ENCODE assay signal across 19 mouse cellular contexts in the genomic region with DNA sequence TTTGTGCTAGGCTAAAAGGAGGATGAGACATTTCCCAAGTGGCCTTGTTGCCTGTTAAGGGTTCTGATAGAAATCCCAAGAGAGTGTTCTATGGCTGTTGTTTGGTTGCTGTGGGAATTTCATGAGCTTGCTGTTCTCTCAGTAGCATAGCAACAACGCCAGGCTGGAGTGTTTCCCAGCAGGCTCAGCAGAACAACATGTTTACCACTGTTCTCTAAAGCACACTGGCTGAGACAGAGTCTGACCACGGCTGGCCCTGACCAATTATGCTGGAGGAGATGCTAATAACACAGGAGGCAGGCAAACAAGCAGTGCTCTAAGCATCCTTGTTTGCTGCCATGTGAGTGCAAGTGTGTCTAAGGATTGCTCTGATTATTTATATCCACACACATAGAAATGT.
DNase-seq lines count a peak whose midpoint lies in the region; ATAC-seq lines count a peak whose summit lies in the region.
"Had no signal": no experiment of that assay in that cellular context is flagged by ENCODE, and none has a peak within 500 bp of the region (broad histone marks: within the 10 kb centered on the region; RNA-seq: fewer than 3 reads in every experiment).

No protein-coding gene starts in this region.

- no peak; the same call in 1 of the 2 replicates for ATAC-seq in forebrain, embryonic 14.5 days
- no peak for ATAC-seq in forebrain, embryonic 11.5 days (replicated peaks; ENCODE audit: low FRiP score)
- no peak for ATAC-seq in kidney, embryonic 16.5 days (ENCODE audit: low FRiP score, low TSS enrichment)
- ATAC-seq: activated CD4-positive, CD25-positive, alpha-beta regulatory T cell, adult 4 months; inflammation-experienced regulatory T-cells, adult 6 months had no signal

- H3K4me2 ChIP-seq in forebrain, embryonic 14.5 days (ENCODE audit: low read length) = no peak overlapping the region
- H3K4me2 ChIP-seq in forebrain, embryonic 11.5 days (ENCODE audit: low read depth, low read length, severe bottlenecking) = no peak overlapping the region
- no peak overlapping the region for H3K4me2 ChIP-seq in kidney, embryonic 16.5 days (replicated peaks; ENCODE audit: low read depth, low read length)
- H3K4me2 ChIP-seq: heart, embryonic 13.5 days; neural tube, embryonic 13.5 days had no signal

- H3K9ac ChIP-seq in forebrain, embryonic 14.5 days (ENCODE audit: low read length) = no peak overlapping the region
- no peak overlapping the region for H3K9ac ChIP-seq in forebrain, embryonic 11.5 days (ENCODE audit: low read length)
- H3K9ac ChIP-seq in kidney, embryonic 16.5 days (replicated peaks; ENCODE audit: low read length) = no peak overlapping the region
- H3K9ac ChIP-seq: heart, embryonic 13.5 days; neural tube, embryonic 13.5 days had no signal

- peak; percentile 23 for DNase-seq in forebrain, embryonic 14.5 days (ENCODE audit: low spot score)
- DNase-seq in forebrain, embryonic 11.5 days (ENCODE audit: low spot score) = no peak
- peak; percentile 10 to 26 for DNase-seq in right cerebral cortex, adult 2 months (ENCODE audit: low spot score in 2 of 2)
- no peak for DNase-seq in right cerebral cortex, adult 18-20 months
- DNase-seq in left cerebral cortex, postnatal 25 days (ENCODE audit: low spot score in 2 of 2) = peak; percentile 9 to 21
- no peak for DNase-seq in cerebellum, adult 8-10 months
- DNase-seq in adrenal gland, postnatal 4 days (ENCODE audit: low spot score in 2 of 2) = no peak
- DNase-seq: B cell, adult 2 months; cerebellum, postnatal 36 days; gastrocnemius, postnatal 10 days; kidney, postnatal 10 days; lung, adult 18-20 months; spleen, adult 18-20 months had no signal

- no peaks in the 10 kb centered on the region for H3K4me1 ChIP-seq in forebrain, embryonic 14.5 days (ENCODE audit: control insufficient read depth, insufficient read depth, low read length)
- no peaks in the 10 kb centered on the region for H3K4me1 ChIP-seq in forebrain, embryonic 11.5 days (replicated peaks; ENCODE audit: control insufficient read depth, insufficient read depth, low read length)
- no peaks in the 10 kb centered on the region for H3K4me1 ChIP-seq in kidney, embryonic 16.5 days (ENCODE audit: insufficient read depth, low read length)
- H3K4me1 ChIP-seq: heart, embryonic 13.5 days; neural tube, embryonic 13.5 days had no signal

- no peaks in the 10 kb centered on the region for H3K27me3 ChIP-seq in forebrain, embryonic 14.5 days (replicated peaks; ENCODE audit: control insufficient read depth, insufficient read depth, low read length)
- H3K27me3 ChIP-seq in forebrain, embryonic 11.5 days (ENCODE audit: control insufficient read depth, insufficient read depth, low read length) = no peaks in the 10 kb centered on the region
- H3K27me3 ChIP-seq in kidney, embryonic 16.5 days (ENCODE audit: insufficient read depth, low read length) = no peaks in the 10 kb centered on the region
- H3K27me3 ChIP-seq: heart, embryonic 13.5 days; neural tube, embryonic 13.5 days had no signal

- H3K4me3 ChIP-seq in forebrain, embryonic 14.5 days (ENCODE audit: low read depth, low read length) = no peak overlapping the region
- H3K4me3 ChIP-seq in forebrain, embryonic 11.5 days (ENCODE audit: low read depth, low read length) = no peak overlapping the region
- no peak overlapping the region for H3K4me3 ChIP-seq in kidney, embryonic 16.5 days (ENCODE audit: low read length)
- H3K4me3 ChIP-seq: heart, embryonic 13.5 days; neural tube, embryonic 13.5 days had no signal

- intact Hi-C loops in left cerebral cortex, postnatal 25 days (cut with DNase I) = no loop called here

- no peaks in the 10 kb centered on the region for H3K36me3 ChIP-seq in forebrain, embryonic 14.5 days (ENCODE audit: control insufficient read depth, insufficient read depth, low read length)
- no peaks in the 10 kb centered on the region for H3K36me3 ChIP-seq in forebrain, embryonic 11.5 days (ENCODE audit: control insufficient read depth, insufficient read depth, low read length)
- no peaks in the 10 kb centered on the region for H3K36me3 ChIP-seq in kidney, embryonic 16.5 days (ENCODE audit: insufficient read depth, low read length)
- H3K36me3 ChIP-seq: G1E; heart, embryonic 13.5 days; neural tube, embryonic 13.5 days had no signal

- H3K9me3 ChIP-seq in forebrain, embryonic 14.5 days (replicated peaks; ENCODE audit: control insufficient read depth, low read length) = no peaks in the 10 kb centered on the region
- H3K9me3 ChIP-seq in forebrain, embryonic 11.5 days (ENCODE audit: control insufficient read depth, low read length) = no peaks in the 10 kb centered on the region
- H3K9me3 ChIP-seq in kidney, embryonic 16.5 days (ENCODE audit: low read length) = no peaks in the 10 kb centered on the region
- H3K9me3 ChIP-seq: G1E; heart, embryonic 13.5 days; neural tube, embryonic 13.5 days had no signal

- WGBS in forebrain, embryonic 14.5 days = 35% methylated on average over 2 of the region's 2 CpGs
- WGBS in forebrain, embryonic 11.5 days = 69% methylated on average over 2 of the region's 2 CpGs
- WGBS in kidney, embryonic 16.5 days = 61% methylated on average over 2 of the region's 2 CpGs

- no peak overlapping the region for H3K27ac ChIP-seq in forebrain, embryonic 14.5 days (ENCODE audit: low read depth, low read length)
- H3K27ac ChIP-seq in forebrain, embryonic 11.5 days (ENCODE audit: low read depth, low read length) = no peak overlapping the region
- no peak overlapping the region for H3K27ac ChIP-seq in kidney, embryonic 16.5 days (ENCODE audit: low read length)
- H3K27ac ChIP-seq: heart, embryonic 13.5 days; neural tube, embryonic 13.5 days had no signal

Comparison
In these comparisons a context has a peak if more than half of its experiments do, and no peak if none do; other contexts are left out.
1. DNase-seq: peak in forebrain, embryonic 14.5 days (single experiment), right cerebral cortex, adult 2 months (2 of 2) and left cerebral cortex, postnatal 25 days (2 of 2); none in forebrain, embryonic 11.5 days (single experiment), right cerebral cortex, adult 18-20 months (single experiment), cerebellum, adult 8-10 months (single experiment) and adrenal gland, postnatal 4 days (0 of 2).